Mouse (Mus musculus) limb, embryonic 10.5 days (tissue): Measurements from ENCODE around the gene Kdm1a. TPM values are rescaled to one million over a fixed set of nuclear protein-coding genes. Genes with fewer than 3 reads are reported as not detected.
A peak's percentile ranks its signal among the peaks of the same experiment; 100 is the strongest.

Experiments used
- DNase-seq: peaks from one replicate; pipeline ENCODE4 v3.0.0-alpha.2; 2017; ENCODE audit warnings: low spot score
- H3K27ac ChIP-seq: fragments of 300-500 bp; sonication (generic); 2 replicates; pipeline ENCODE4 v1.5.1; 2016; ENCODE audit warnings: mild to moderate bottlenecking
- H3K27me3 ChIP-seq: fragments of 300-500 bp; sonication (generic); 2 replicates; pipeline ENCODE4 v1.6.1; 2016; ENCODE audit warnings: low read depth, mild to moderate bottlenecking; ENCODE audit not compliant: poor library complexity, severe bottlenecking
- H3K36me3 ChIP-seq: fragments of 300-500 bp; sonication (generic); 2 replicates; pipeline ENCODE4 v1.6.1; 2016; ENCODE audit warnings: mild to moderate bottlenecking, moderate library complexity
- H3K4me1 ChIP-seq: fragments of 300-500 bp; sonication (generic); 2 replicates; pipeline ENCODE4 v1.6.1; 2016
- H3K4me3 ChIP-seq: fragments of 300-500 bp; sonication (generic); 2 replicates; pipeline ENCODE4 v1.5.1; 2016; ENCODE audit warnings: mild to moderate bottlenecking, moderate library complexity
- H3K9me3 ChIP-seq: fragments of 300-500 bp; sonication (generic); replicated peaks from 2 replicates; pipeline ENCODE4 v1.6.1; 2016; ENCODE audit warnings: mild to moderate bottlenecking
- WGBS: fragments of 180-500 bp; shearing (Covaris S2); methylation state at CpG from one replicate; pipeline ENCODE4 v1.1.7; 2016; 5-methylcytosine and 5-hydroxymethylcytosine counted together
- polyA plus RNA-seq: library from polyadenylated mRNA; unstranded; fragments of >200 nt; fragmentation: Nextera tagmentation; extraction: Ambion mirVana; gene quantifications from 2 replicates; pipeline ENCODE4 v1.2.1, GENCODE M21; 2016

Kdm1a gene
- 58.7 and 62.0 TPM in 2 replicates for polyA plus RNA-seq

GRCm38 (mm10) chr4:136602568-136602967, at the start of gene Kdm1a:
Gene Kdm1a (minus strand): TSS chr4:136602723.
- Histone ChIP-seq H3K27me3 (no peaks in the 10 kb centered on the region), H3K27ac (peak within 1 kb of the TSS; percentile 100), H3K4me1 (peaks cover 12% of the 10 kb centered on the region), H3K9me3 (no peaks in the 10 kb centered on the region), H3K36me3 (peaks cover 26% of the 10 kb centered on the region), H3K4me3 (peak within 1 kb of the TSS; percentile 100)
- WGBS = under 1% methylated on average over 36 of the region's 45 CpGs
- peak; percentile 99 for DNase-seq

DNA sequence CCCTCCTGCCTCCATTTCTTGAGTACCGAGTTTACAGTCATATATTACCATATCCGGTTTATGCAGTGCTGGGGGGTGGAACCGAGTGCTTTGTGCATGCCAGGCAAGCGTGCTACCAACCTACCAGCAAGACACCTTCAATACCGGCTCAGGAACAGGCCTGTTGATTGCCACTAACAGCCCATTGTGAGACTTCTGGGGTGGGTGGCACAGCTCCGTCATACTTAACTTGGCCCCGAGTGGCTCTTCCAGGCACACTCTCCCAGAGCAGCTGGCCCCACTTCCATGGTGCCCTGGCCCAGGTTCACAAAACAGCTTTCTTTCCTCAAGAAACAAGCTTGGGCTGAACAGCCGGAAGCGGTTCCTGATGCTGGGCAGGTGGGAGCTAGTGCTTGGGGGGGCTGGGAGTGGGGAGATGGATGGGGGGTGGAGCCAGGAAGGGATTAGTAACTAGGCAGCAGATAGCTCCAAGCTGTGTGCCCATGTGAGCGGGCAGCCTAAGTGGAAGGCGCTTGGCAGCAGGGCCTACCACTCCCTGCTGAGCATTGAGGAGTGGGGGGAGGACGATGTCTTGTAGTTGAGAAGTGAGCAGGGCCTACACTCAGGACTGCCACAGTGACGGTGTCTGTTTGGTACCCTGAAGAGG, 49.5 kb upstream of the Kdm1a start:
- Histone ChIP-seq H3K4me3 (no peak overlapping the region), H3K36me3 (peaks cover 33% of the 10 kb centered on the region), H3K4me1 (peaks cover 12% of the 10 kb centered on the region), H3K27ac (peak overlapping the region; percentile 11; the same call in 1 of the 2 replicates), H3K9me3 (no peaks in the 10 kb centered on the region), H3K27me3 (peaks cover 6% of the 10 kb centered on the region; the same call in 1 of the 2 replicates)
- DNase-seq = no peak
- 83% methylated on average over 13 of the region's 13 CpGs for WGBS

GRCm38 (mm10) chr4:136651357-136651811, 48.9 kb upstream of the Kdm1a start:
- peak; percentile 73 for DNase-seq
- Histone ChIP-seq H3K9me3 (no peaks in the 10 kb centered on the region), H3K27me3 (peaks cover 6% of the 10 kb centered on the region; the same call in 1 of the 2 replicates), H3K4me1 (peaks cover 12% of the 10 kb centered on the region), H3K4me3 (no peak overlapping the region), H3K36me3 (peaks cover 27% of the 10 kb centered on the region), H3K27ac (no peak overlapping the region)
- 57% methylated on average over 3 of the region's 3 CpGs for WGBS

DNA sequence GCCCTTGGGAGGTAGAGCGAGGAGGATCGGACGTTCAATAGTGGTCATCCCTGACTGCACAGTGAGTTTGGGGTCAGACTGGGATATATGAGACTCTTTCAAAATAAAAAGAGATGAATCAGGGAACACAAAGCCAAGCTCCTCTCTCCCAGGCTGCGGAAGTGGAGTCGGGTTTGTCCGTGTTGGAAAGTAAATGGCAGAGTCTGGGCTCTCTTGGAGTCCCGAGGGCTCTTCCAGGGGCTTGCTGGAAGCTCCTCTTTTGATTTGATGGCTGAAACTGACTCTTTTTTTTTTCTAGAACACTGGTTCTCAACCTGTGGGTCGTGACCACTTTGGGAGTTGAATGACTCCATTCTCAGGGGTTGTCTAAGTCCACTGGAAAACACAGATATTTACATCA, 47.7 kb upstream of the Kdm1a start:
- WGBS = 87% methylated on average over 8 of the region's 8 CpGs
- DNase-seq = no peak
- Histone ChIP-seq H3K4me3 (no peak overlapping the region), H3K36me3 (peaks cover 15% of the 10 kb centered on the region), H3K4me1 (peaks cover 12% of the 10 kb centered on the region), H3K27me3 (peaks cover 6% of the 10 kb centered on the region; the same call in 1 of the 2 replicates), H3K27ac (no peak overlapping the region), H3K9me3 (no peaks in the 10 kb centered on the region)

DNA sequence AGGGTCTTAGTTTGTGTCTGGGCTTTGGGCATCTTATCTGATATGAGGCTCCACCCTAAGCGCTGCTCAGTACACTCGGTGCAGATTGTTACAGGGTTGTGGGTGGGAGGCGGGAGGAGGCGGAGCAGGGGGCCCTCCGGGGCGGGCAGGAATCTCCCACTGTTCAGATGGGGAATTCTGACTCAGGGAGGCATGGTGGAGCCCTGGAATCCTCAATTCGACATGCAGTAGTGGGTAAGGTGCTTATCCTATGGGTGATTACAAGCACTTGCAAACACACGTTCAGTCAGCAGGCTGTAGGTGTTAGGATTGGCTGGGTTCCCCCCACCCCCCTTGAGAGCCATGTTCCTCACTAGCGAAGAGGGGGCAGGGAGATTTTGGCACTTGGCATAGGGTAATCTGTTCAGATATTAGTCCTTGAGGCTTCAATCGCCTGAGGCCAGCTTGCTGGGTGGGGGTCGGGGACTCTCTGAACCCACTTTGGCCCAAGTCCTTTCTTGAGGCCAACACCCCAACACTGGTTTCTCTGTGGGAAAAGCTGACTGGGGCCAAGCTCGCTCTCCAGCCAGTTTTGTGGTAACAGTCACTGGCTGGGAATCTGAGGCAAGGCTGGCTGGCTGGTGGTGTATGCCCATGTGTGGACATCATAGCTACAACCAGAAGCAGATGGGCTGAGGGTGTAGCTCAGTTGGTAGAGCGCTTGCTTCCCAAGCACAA, 47.1 kb upstream of the Kdm1a start:
- Histone ChIP-seq H3K27me3 (peaks cover 6% of the 10 kb centered on the region; the same call in 1 of the 2 replicates), H3K9me3 (no peaks in the 10 kb centered on the region), H3K36me3 (peaks cover 9% of the 10 kb centered on the region; the same call in 1 of the 2 replicates), H3K4me1 (peaks cover 12% of the 10 kb centered on the region), H3K27ac (no peak overlapping the region), H3K4me3 (no peak overlapping the region)
- 44% methylated on average over 13 of the region's 13 CpGs for WGBS
- no peak for DNase-seq

- WGBS = 19% methylated on average over 11 of the region's 11 CpGs
- peaks cover 6% of the 10 kb centered on the region; the same call in 1 of the 2 replicates for H3K27me3 ChIP-seq
- peaks cover 12% of the 10 kb centered on the region for H3K4me1 ChIP-seq
- 0 out of 2 replicates have a peak, but pooled peaks cover 5% of the 10 kb centered on the region for H3K36me3 ChIP-seq
- H3K4me3 ChIP-seq = no peak overlapping the region
- DNase-seq = peak; percentile 89
- H3K9me3 ChIP-seq = no peaks in the 10 kb centered on the region
- no peak overlapping the region for H3K27ac ChIP-seq
Observed at GRCm38 (mm10) chr4:136648922-136649479, 46.5 kb upstream of the Kdm1a start.

DNA sequence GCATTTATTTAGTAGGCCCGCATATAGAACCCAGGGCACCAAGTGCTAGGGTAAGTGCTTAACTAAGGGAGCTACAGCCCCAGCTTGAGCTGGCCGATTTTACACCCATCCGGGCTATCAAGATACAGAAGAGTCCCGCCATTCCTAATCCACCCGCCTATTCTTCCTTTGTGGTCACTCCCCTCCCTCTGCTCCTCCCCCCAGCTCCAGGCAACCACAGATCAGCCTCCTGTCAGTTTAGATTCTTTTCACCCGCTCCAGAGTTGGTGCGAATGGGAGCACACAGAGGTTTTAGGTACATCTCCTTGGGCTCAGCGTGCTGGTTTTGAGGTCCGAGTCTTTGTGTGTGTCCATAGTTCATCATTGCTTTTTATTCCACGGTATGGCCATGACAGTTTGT, 36.4 kb upstream of the Kdm1a start:
- peaks cover 17% of the 10 kb centered on the region for H3K4me1 ChIP-seq
- H3K27me3 ChIP-seq = peaks cover 56% of the 10 kb centered on the region
- peak; percentile 39 for DNase-seq
- H3K9me3 ChIP-seq = no peaks in the 10 kb centered on the region
- WGBS = 14% methylated on average over 10 of the region's 10 CpGs
- H3K4me3 ChIP-seq = no peak overlapping the region
- no peaks in the 10 kb centered on the region for H3K36me3 ChIP-seq
- H3K27ac ChIP-seq = no peak overlapping the region

DNA sequence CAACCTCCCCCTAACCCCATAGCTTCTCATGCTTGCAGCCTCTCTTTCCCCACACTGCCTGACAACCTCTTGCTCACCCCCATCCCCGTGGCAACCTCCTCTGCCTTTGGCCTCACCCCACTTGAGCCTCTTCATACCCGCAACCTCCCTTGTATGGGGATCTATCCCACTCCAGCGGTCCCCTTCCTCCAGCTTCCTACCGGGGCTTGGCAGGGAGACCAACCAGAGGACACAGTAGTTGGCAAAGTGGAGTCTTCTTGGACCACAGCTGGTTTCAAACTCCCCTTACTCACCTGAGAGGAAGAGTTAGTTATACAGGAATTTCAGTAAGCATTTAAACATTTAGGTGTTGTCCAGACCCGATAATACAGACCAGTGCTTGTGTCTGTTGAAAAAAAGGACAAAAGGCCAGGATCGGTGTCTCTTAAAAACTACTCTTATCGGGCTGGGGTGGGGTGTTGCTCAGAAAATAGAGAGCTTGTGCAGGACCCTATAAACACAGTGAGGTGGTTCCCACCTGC, 35.8 kb upstream of the Kdm1a start:
- 49% methylated on average over 7 of the region's 7 CpGs for WGBS
- H3K27ac ChIP-seq = peak overlapping the region; percentile 51
- peaks cover 56% of the 10 kb centered on the region for H3K27me3 ChIP-seq
- no peaks in the 10 kb centered on the region for H3K9me3 ChIP-seq
- H3K36me3 ChIP-seq = no peaks in the 10 kb centered on the region
- peak overlapping the region; percentile 61 for H3K4me3 ChIP-seq
- DNase-seq = peak; percentile 36
- H3K4me1 ChIP-seq = peaks cover 17% of the 10 kb centered on the region

GRCm38 (mm10) chr4:136637563-136638229, 35.2 kb upstream of the Kdm1a start:
- peak; percentile 63 for DNase-seq
- Histone ChIP-seq H3K27ac (peak overlapping the region; percentile 51), H3K36me3 (no peaks in the 10 kb centered on the region), H3K9me3 (no peaks in the 10 kb centered on the region), H3K4me1 (peaks cover 17% of the 10 kb centered on the region), H3K4me3 (peak overlapping the region; percentile 61), H3K27me3 (peaks cover 56% of the 10 kb centered on the region)
- 4% methylated on average over 76 of the region's 76 CpGs for WGBS

DNA sequence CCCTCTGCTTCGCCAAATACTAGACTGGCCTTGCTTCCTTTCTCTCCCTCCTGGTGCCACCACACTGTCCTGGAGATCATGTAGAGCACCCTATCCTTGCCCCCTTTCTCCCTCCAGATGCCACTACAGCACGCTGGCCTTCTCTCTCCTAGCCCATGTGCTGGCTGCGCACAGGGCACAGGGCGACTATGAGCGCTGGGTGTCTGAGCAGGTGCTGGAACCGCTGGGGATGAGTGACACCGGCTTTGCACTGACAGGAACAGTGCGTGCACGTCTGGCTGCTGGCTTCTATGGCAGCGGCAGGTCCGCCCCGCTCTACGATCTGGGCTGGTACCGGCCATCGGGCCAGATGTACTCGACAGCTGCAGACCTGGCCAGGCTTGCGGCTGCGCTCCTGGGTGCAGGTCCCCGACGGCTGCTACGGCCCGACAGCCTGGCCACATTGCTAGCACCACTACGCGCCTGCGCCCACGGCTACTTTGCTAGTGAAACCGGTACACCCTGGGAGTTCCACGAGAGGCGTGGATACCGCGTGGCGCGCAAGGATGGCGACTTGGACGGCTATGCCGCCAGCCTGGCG, 34.5 kb upstream of the Kdm1a start:
- Histone ChIP-seq H3K27me3 (peaks cover 56% of the 10 kb centered on the region), H3K36me3 (no peaks in the 10 kb centered on the region), H3K4me1 (peaks cover 17% of the 10 kb centered on the region), H3K9me3 (no peaks in the 10 kb centered on the region), H3K27ac (peak overlapping the region; percentile 51), H3K4me3 (peak overlapping the region; percentile 61)
- WGBS = 17% methylated on average over 37 of the region's 37 CpGs
- peak; percentile 51 for DNase-seq

DNA sequence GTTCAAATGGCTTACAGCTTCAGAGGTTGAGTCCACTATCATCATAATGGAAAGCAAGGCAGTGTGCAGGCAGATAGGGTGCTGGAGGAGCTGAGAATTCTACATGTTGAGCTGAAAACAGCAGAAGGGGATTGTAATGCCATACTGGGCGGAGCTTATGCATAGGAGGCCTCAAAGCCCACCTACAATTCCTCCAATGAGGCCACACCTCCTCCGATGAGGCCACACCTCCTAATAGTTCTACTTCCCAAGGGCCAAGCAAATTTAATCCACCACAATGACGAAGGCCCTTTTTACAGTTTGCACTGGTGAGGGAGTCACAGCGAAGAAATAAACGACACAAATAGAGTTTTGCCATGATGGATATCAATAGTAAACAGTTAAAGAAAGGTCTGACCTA, 34.0 kb upstream of the Kdm1a start:
- Histone ChIP-seq H3K4me1 (peaks cover 17% of the 10 kb centered on the region), H3K9me3 (no peaks in the 10 kb centered on the region), H3K4me3 (no peak overlapping the region), H3K36me3 (no peaks in the 10 kb centered on the region), H3K27ac (no peak overlapping the region), H3K27me3 (peaks cover 56% of the 10 kb centered on the region)
- WGBS = 52% methylated on average over 5 of the region's 5 CpGs
- no peak for DNase-seq

- Histone ChIP-seq H3K27me3 (peaks cover 56% of the 10 kb centered on the region), H3K4me1 (peaks cover 17% of the 10 kb centered on the region), H3K4me3 (no peak overlapping the region), H3K9me3 (no peaks in the 10 kb centered on the region), H3K27ac (no peak overlapping the region), H3K36me3 (no peaks in the 10 kb centered on the region)
- DNase-seq = no peak
Observed at GRCm38 (mm10) chr4:136635995-136636394, 33.5 kb upstream of the Kdm1a start.
